Mouse (Mus musculus) G1E (cell line): ENCODE measurements around the gene Surf2.

ENCODE experiments used
- CTCF ChIP-seq: IDR thresholded peaks from 2 replicates; pipeline ENCODE4 v1.5.1; 2012; ENCODE audit warnings: low read depth, low read length, inconsistent platforms, mixed read lengths
- GATA1 ChIP-seq: IDR thresholded peaks from 2 replicates; pipeline ENCODE4 v1.6.1; 2012; ENCODE audit warnings: borderline replicate concordance, low read length, inconsistent platforms, mixed read lengths
- TAL1 ChIP-seq: conservative IDR thresholded peaks from 2 replicates; pipeline ENCODE4 v1.6.1; 2012; ENCODE audit warnings: low read depth, low read length, inconsistent platforms, mixed read lengths

GRCm38 (mm10) chr2:26932473-26933303 lies 16.5 kb downstream of the Surf2 start:
- TF ChIP-seq CTCF: no peak
- no peak for TF ChIP-seq TAL1
- TF ChIP-seq GATA1: no peak
